Mouse (Mus musculus): ENCODE results near the gene Pip5k1b. TPM values are rescaled to one million over a fixed set of nuclear protein-coding genes. Genes with fewer than 3 reads are reported as not detected.

The Pip5k1b gene
- polyA plus RNA-seq, 1 experiment from 2014 or later, result 2.1 TPM

DNA sequence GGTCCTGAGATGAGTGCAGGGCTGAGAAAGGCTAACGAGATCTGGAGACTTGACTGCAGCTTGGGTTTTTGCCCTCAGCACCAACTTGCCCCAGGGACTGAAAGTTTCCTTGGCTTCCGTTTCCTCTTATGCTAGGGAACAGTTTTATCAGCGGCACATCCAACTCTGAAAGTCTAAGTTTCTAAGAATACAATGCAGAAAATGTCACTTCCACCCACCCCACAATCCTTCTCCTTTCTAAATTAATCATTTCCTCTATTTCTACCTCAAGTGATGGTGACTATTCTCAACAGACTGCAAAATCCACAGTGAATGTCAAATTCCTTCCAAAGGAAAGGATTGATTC, 138.0 kb downstream of the Pip5k1b start:
- H3K27me3 ChIP-seq, result no peaks in the 10 kb centered on the region
- no peaks in the 10 kb centered on the region for H3K36me3 ChIP-seq
- peaks cover 8% of the 10 kb centered on the region; the same call in 1 of the 2 replicates for H3K4me1 ChIP-seq (replicated peaks)
- no peak overlapping the region for H3K4me2 ChIP-seq
- no peak overlapping the region for H3K9ac ChIP-seq
- 93% methylated on average over 3 of the region's 3 CpGs for WGBS
- H3K4me3 ChIP-seq, result no peak overlapping the region
- no peak overlapping the region for H3K27ac ChIP-seq (replicated peaks)
- ATAC-seq (ENCODE audit: low FRiP score, low read depth), result no peak
- no peaks in the 10 kb centered on the region for H3K9me3 ChIP-seq

- no peaks in the 10 kb centered on the region for H3K27me3 ChIP-seq
- no peak overlapping the region for H3K9ac ChIP-seq
- 88% methylated on average over 9 of the region's 9 CpGs for WGBS
- H3K4me1 ChIP-seq (replicated peaks), result peaks cover 8% of the 10 kb centered on the region; the same call in 1 of the 2 replicates
- H3K27ac ChIP-seq (replicated peaks), result no peak overlapping the region
- no peak for ATAC-seq (ENCODE audit: low FRiP score, low read depth)
- H3K4me3 ChIP-seq, result no peak overlapping the region
- H3K4me2 ChIP-seq, result no peak overlapping the region
- H3K36me3 ChIP-seq, result no peaks in the 10 kb centered on the region
- no peaks in the 10 kb centered on the region for H3K9me3 ChIP-seq
Observed at GRCm38 (mm10) chr19:24416975-24417658, 138.6 kb downstream of the Pip5k1b start.

DNA sequence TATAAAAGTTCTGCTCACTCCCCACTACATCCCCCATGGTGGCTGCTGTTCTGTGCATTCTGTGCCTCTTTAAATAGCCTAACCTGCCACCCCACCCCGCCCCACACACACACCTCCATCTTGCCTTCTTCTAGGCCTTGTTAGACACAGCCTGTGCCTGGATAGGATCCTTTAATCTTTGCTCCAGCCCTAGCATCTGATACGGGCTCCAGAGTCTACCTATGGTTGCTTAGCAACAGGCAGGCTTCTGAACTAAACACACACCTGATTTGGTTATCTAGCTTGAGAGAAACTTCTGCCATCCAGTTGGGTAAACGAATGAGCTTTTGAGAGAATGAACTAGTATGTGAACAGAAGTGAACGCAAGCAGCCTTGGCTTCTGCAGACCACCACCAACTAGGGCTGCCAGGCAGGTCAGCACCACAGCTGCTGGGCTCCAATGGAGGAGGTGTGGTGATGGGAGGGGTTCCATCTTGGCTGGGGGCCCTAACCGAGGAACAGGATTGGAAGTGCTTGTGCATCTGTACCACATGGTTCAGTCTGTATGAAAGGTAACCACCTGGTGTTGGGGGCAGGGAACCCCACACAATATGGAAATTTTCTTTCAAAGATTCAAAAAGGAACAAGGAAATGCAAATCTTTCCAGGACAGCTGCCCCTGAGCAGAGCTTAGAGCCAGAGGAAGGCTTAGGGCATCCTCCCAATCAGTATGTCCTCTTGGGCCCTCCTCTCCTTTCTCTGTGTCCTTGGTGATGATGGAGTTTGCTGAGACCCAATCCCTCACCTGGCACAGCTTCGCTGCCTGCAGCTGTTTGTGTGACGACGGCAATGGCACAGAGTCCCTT, 139.7 kb downstream of the Pip5k1b start:
- peak; percentile 85 for ATAC-seq (ENCODE audit: low FRiP score, low read depth)
- Histone ChIP-seq H3K9me3 (no peaks in the 10 kb centered on the region), H3K36me3 (no peaks in the 10 kb centered on the region), H3K4me2 (no peak overlapping the region), H3K27ac (replicated peaks) (no peak overlapping the region), H3K9ac (no peak overlapping the region), H3K4me3 (no peak overlapping the region), H3K27me3 (no peaks in the 10 kb centered on the region), H3K4me1 (replicated peaks) (peaks cover 8% of the 10 kb centered on the region; the same call in 1 of the 2 replicates)
- 68% methylated on average over 8 of the region's 8 CpGs for WGBS

DNA sequence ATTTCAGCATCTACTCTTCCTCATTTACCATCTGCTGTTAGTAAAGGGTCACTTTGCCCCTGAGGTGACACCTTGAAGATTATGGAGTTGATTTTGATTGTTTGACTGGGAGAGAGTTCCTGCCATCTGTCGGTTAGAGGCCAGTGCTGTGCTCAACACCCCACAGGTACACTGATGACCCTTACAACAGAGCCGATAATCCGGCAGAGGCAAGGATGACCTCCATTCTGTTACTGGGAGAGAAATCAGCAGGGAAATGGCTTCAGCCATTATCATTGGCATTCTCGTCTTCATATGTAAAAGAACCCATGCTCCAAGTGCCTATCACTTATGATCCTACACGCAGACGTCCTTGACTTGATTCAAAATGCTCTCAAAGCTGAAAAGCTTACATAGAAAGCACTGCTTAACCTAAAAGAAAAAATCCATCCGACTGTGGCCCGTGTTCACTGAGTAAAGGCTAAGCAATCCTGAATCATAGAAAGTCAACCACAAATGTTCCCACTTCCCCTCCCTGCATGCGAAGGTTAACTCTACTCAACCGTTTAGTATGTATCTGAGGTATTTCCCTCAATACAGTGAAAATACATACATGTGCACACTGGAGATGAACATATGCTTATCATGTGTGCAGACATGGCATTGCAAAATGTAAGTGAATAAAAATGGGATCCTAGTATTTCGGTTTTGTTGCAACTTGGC, 146.7 kb downstream of the Pip5k1b start:
- no peak overlapping the region for H3K4me2 ChIP-seq
- H3K9ac ChIP-seq, result no peak overlapping the region
- H3K9me3 ChIP-seq, result no peaks in the 10 kb centered on the region
- no peak overlapping the region for H3K27ac ChIP-seq (replicated peaks)
- no peak overlapping the region for H3K4me3 ChIP-seq
- no peaks in the 10 kb centered on the region for H3K36me3 ChIP-seq
- ATAC-seq (ENCODE audit: low FRiP score, low read depth), result no peak
- H3K4me1 ChIP-seq (replicated peaks), result no peaks in the 10 kb centered on the region
- H3K27me3 ChIP-seq, result no peaks in the 10 kb centered on the region
- WGBS, result 79% methylated on average over 11 of the region's 11 CpGs

- Histone ChIP-seq H3K9ac (no peak overlapping the region), H3K9me3 (no peaks in the 10 kb centered on the region), H3K4me2 (no peak overlapping the region), H3K27ac (replicated peaks) (no peak overlapping the region), H3K4me1 (replicated peaks) (no peaks in the 10 kb centered on the region), H3K27me3 (no peaks in the 10 kb centered on the region), H3K36me3 (no peaks in the 10 kb centered on the region), H3K4me3 (no peak overlapping the region)
- WGBS, result 93% methylated on average over 3 of the region's 3 CpGs
- no peak for ATAC-seq (ENCODE audit: low FRiP score, low read depth)
Observed at GRCm38 (mm10) chr19:24404716-24405115, 151.0 kb downstream of the Pip5k1b start.

- no peak overlapping the region for H3K4me3 ChIP-seq
- ATAC-seq (ENCODE audit: low FRiP score, low read depth), result no peak
- no peaks in the 10 kb centered on the region for H3K27me3 ChIP-seq
- 86% methylated on average over 6 of the region's 6 CpGs for WGBS
- H3K9ac ChIP-seq, result no peak overlapping the region
- H3K4me2 ChIP-seq, result no peak overlapping the region
- no peaks in the 10 kb centered on the region for H3K9me3 ChIP-seq
- no peaks in the 10 kb centered on the region for H3K36me3 ChIP-seq
- H3K4me1 ChIP-seq (replicated peaks), result no peaks in the 10 kb centered on the region
- no peak overlapping the region for H3K27ac ChIP-seq (replicated peaks)
Observed at GRCm38 (mm10) chr19:24403245-24403644, 152.4 kb downstream of the Pip5k1b start.

DNA sequence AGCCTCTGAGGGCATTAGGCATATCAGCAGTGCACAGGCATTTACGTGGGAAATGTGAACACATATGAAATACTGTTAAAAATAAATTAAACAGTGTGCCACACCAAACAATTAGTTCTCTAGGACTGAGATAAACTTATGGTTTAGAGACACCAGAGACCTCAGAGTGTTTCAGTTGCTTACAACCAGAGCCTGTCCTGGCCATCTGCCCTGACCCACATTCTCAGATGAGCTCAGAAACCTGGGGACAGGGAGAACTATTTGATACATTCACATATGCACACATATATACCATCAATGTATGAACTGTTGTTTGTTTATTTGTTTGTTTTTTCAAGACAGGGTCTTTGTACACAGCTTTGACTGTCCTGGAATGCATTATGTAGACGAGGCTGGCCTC, 161.8 kb downstream of the Pip5k1b start:
- no peak overlapping the region for H3K27ac ChIP-seq (replicated peaks)
- whole genome bisulfite sequencing, result 86% methylated on average over 2 of the region's 2 CpGs

DNA sequence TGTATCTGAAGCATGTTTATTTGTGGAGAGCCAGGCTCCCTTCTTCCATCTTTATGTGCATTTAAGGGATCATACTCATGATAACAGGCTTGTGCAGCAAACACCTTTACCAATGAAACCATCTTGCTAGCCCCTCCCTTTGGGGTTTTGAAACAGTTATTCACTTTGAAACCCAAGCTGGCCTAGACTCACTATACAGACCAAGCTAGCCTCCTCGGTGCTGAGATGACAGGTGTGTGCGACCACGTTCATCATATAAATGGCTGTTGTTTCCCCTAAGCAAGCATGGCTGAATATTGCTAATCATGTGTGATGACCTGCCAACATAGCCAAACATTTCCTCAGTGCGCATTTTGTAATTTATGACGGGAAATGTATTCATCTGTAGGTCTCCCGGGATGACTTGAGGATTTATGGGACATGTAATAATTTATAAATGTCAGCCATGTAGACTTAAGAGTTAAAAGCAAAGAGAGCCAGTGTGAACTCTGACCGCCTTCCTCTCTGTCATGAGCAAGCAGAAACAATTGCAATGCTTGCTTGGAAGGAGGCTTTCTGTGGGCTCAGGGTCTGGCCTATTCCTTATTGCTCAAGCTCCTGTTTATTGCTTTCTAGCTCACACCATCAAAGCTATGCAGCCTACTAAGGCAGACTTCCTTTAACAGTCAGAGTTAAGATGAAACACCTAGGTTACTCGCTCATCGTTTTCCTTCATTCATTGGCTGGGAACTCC, 164.0 kb downstream of the Pip5k1b start:
- Histone ChIP-seq H3K9me3 (no peaks in the 10 kb centered on the region), H3K9ac (no peak overlapping the region), H3K4me2 (no peak overlapping the region), H3K4me1 (replicated peaks) (no peaks in the 10 kb centered on the region), H3K27ac (replicated peaks) (no peak overlapping the region), H3K36me3 (no peaks in the 10 kb centered on the region), H3K4me3 (no peak overlapping the region), H3K27me3 (no peaks in the 10 kb centered on the region)
- no peak for ATAC-seq (ENCODE audit: low FRiP score, low read depth)
- 51% methylated on average over 9 of the region's 9 CpGs for WGBS

More for the DNA sequence above, 161.8 kb downstream of the Pip5k1b start:
- Histone ChIP-seq H3K4me3 (no peak overlapping the region), H3K27me3 (no peaks in the 10 kb centered on the region), H3K4me1 (replicated peaks) (no peaks in the 10 kb centered on the region), H3K4me2 (no peak overlapping the region), H3K9ac (no peak overlapping the region), H3K9me3 (no peaks in the 10 kb centered on the region), H3K36me3 (no peaks in the 10 kb centered on the region)
- ATAC-seq (ENCODE audit: low FRiP score, low read depth), result no peak

- ATAC-seq (ENCODE audit: low FRiP score, low read depth), result no peak
- WGBS, result 84% methylated on average over 22 of the region's 22 CpGs
- Histone ChIP-seq H3K36me3 (no peaks in the 10 kb centered on the region), H3K27ac (replicated peaks) (no peak overlapping the region), H3K4me2 (no peak overlapping the region), H3K9me3 (no peaks in the 10 kb centered on the region), H3K4me1 (replicated peaks) (no peaks in the 10 kb centered on the region), H3K9ac (no peak overlapping the region), H3K4me3 (no peak overlapping the region), H3K27me3 (no peaks in the 10 kb centered on the region)
Observed at GRCm38 (mm10) chr19:24386956-24387865, 168.5 kb downstream of the Pip5k1b start.

GRCm38 (mm10) chr19:24378470-24378869, 177.2 kb downstream of the Pip5k1b start:
- no peaks in the 10 kb centered on the region for H3K27me3 ChIP-seq
- no peak overlapping the region for H3K4me3 ChIP-seq
- H3K4me2 ChIP-seq, result no peak overlapping the region
- H3K9ac ChIP-seq, result no peak overlapping the region
- H3K9me3 ChIP-seq, result no peaks in the 10 kb centered on the region
- 0 out of 2 replicates have a peak, but pooled peaks cover 3% of the 10 kb centered on the region for H3K4me1 ChIP-seq (replicated peaks)
- no peak for ATAC-seq (ENCODE audit: low FRiP score, low read depth)
- WGBS, result 51% methylated on average over 6 of the region's 6 CpGs
- no peak overlapping the region for H3K27ac ChIP-seq (replicated peaks)
- no peaks in the 10 kb centered on the region for H3K36me3 ChIP-seq
